Mouse (Mus musculus) heart, embryonic 15.5 days (tissue): ENCODE measurements at regions not wholly inside any gene's neighbourhood (a gene's known extent, or its start where the extent isn't known, plus 50 kb on each side); places are given as distances from the start of the nearest gene placed in this dataset.

Experiments
- ATAC-seq: fragments of 200-750 bp; cut with Nextera tagmentation; replicated peaks from 2 replicates; pipeline ENCODE4 v1.8.0; 2017; ENCODE audit warnings: low read depth, moderate TSS enrichment; ENCODE audit not compliant: insufficient number of reproducible peaks, insufficient read depth, low FRiP score
- H3K27ac ChIP-seq: fragments of 300-500 bp; sonication (generic); 2 replicates; pipeline ENCODE4 v1.5.1; 2015; ENCODE audit warnings: mild to moderate bottlenecking, inconsistent platforms
- H3K27me3 ChIP-seq: fragments of 300-500 bp; sonication (generic); 2 replicates; pipeline ENCODE4 v1.6.1; 2015; ENCODE audit warnings: inconsistent platforms
- H3K36me3 ChIP-seq: fragments of 300-500 bp; sonication (generic); 2 replicates; pipeline ENCODE4 v1.6.1; 2015; ENCODE audit warnings: mild to moderate bottlenecking, inconsistent platforms
- H3K4me1 ChIP-seq: fragments of 300-500 bp; sonication (generic); replicated peaks from 2 replicates; pipeline ENCODE4 v1.6.1; 2015; ENCODE audit warnings: inconsistent platforms
- H3K4me2 ChIP-seq: fragments of 300-500 bp; sonication (generic); 2 replicates; pipeline ENCODE4 v1.6.1; 2015; ENCODE audit warnings: inconsistent platforms, mild to moderate bottlenecking, moderate library complexity
- H3K4me3 ChIP-seq: fragments of 300-500 bp; sonication (generic); 2 replicates; pipeline ENCODE4 v1.5.1; 2015; ENCODE audit warnings: mild to moderate bottlenecking, inconsistent platforms
- H3K9ac ChIP-seq: fragments of 300-500 bp; sonication (generic); 2 replicates; pipeline ENCODE4 v1.6.1; 2015; ENCODE audit warnings: mild to moderate bottlenecking, inconsistent platforms
- H3K9me3 ChIP-seq: fragments of 300-500 bp; sonication (generic); replicated peaks from 2 replicates; pipeline ENCODE4 v1.6.1; 2016; ENCODE audit warnings: inconsistent platforms
- WGBS: fragments of 180-500 bp; shearing (Covaris S2); methylation state at CpG from one replicate; pipeline ENCODE4 v1.1.7; 2015; ENCODE audit warnings: mixed read lengths; 5-methylcytosine and 5-hydroxymethylcytosine counted together

GRCm38 (mm10) chr2:180854349-180855004 is 66.3 kb downstream of the Ythdf1 start:
- H3K9ac ChIP-seq = no peak overlapping the region
- no peak overlapping the region for H3K4me2 ChIP-seq
- H3K27ac ChIP-seq = no peak overlapping the region
- no peaks in the 10 kb centered on the region for H3K9me3 ChIP-seq
- no peak overlapping the region for H3K4me3 ChIP-seq
- no peaks in the 10 kb centered on the region for H3K4me1 ChIP-seq
- H3K36me3 ChIP-seq = no peaks in the 10 kb centered on the region
- 13% methylated on average over 8 of the region's 8 CpGs for WGBS
- peaks cover 60% of the 10 kb centered on the region for H3K27me3 ChIP-seq
- ATAC-seq = no peak

GRCm38 (mm10) chr2:180847497-180847896 is 70.8 kb upstream of the Bhlhe23 start:
- Histone ChIP-seq H3K4me1 (no peaks in the 10 kb centered on the region), H3K4me2 (no peak overlapping the region), H3K4me3 (no peak overlapping the region), H3K9me3 (no peaks in the 10 kb centered on the region), H3K9ac (no peak overlapping the region), H3K27ac (no peak overlapping the region), H3K27me3 (peaks cover 12% of the 10 kb centered on the region; the same call in 1 of the 2 replicates), H3K36me3 (no peaks in the 10 kb centered on the region)
- no peak for ATAC-seq
- 72% methylated on average over 8 of the region's 8 CpGs for WGBS

GRCm38 (mm10) chr2:180845011-180845410 is 68.3 kb upstream of the Bhlhe23 start:
- H3K27me3 ChIP-seq = 0 out of 2 replicates have a peak, but pooled peaks cover 10% of the 10 kb centered on the region
- 20% methylated on average over 5 of the region's 5 CpGs for WGBS
- no peak for ATAC-seq

GRCm38 (mm10) chr2:180843669-180844068 is 67.0 kb upstream of the Bhlhe23 start:
- WGBS = 69% methylated on average over 2 of the region's 2 CpGs
- Histone ChIP-seq H3K9me3 (no peaks in the 10 kb centered on the region), H3K27me3 (0 out of 2 replicates have a peak, but pooled peaks cover 13% of the 10 kb centered on the region), H3K27ac (no peak overlapping the region), H3K36me3 (no peaks in the 10 kb centered on the region), H3K4me2 (no peak overlapping the region), H3K4me3 (no peak overlapping the region), H3K9ac (no peak overlapping the region), H3K4me1 (no peaks in the 10 kb centered on the region)
- no peak for ATAC-seq

More at GRCm38 (mm10) chr2:180845011-180845410, 68.3 kb upstream of the Bhlhe23 start:
- Histone ChIP-seq H3K4me1 (no peaks in the 10 kb centered on the region), H3K9ac (no peak overlapping the region), H3K4me3 (no peak overlapping the region), H3K4me2 (no peak overlapping the region), H3K36me3 (no peaks in the 10 kb centered on the region), H3K9me3 (no peaks in the 10 kb centered on the region), H3K27ac (no peak overlapping the region)

GRCm38 (mm10) chr2:180839126-180839525 is 62.4 kb upstream of the Bhlhe23 start:
- Histone ChIP-seq H3K9me3 (no peaks in the 10 kb centered on the region), H3K27ac (no peak overlapping the region), H3K4me3 (no peak overlapping the region), H3K27me3 (0 out of 2 replicates have a peak, but pooled peaks cover 3% of the 10 kb centered on the region), H3K9ac (no peak overlapping the region), H3K4me1 (no peaks in the 10 kb centered on the region), H3K36me3 (no peaks in the 10 kb centered on the region), H3K4me2 (no peak overlapping the region)
- no peak for ATAC-seq
- 65% methylated on average over 4 of the region's 4 CpGs for WGBS

- 54% methylated on average over 3 of the region's 3 CpGs for WGBS
- Histone ChIP-seq H3K27me3 (0 out of 2 replicates have a peak, but pooled peaks cover 3% of the 10 kb centered on the region), H3K27ac (no peak overlapping the region), H3K4me2 (no peak overlapping the region), H3K4me3 (no peak overlapping the region), H3K36me3 (no peaks in the 10 kb centered on the region), H3K9ac (no peak overlapping the region), H3K4me1 (no peaks in the 10 kb centered on the region), H3K9me3 (no peaks in the 10 kb centered on the region)
- no peak for ATAC-seq
These were observed 61.3 kb upstream of the Bhlhe23 start for GRCm38 (mm10) chr2:180837996-180838395.

GRCm38 (mm10) chr2:180837318-180837920 is 60.7 kb upstream of the Bhlhe23 start:
- Histone ChIP-seq H3K4me3 (no peak overlapping the region), H3K36me3 (no peaks in the 10 kb centered on the region), H3K4me1 (no peaks in the 10 kb centered on the region), H3K4me2 (no peak overlapping the region), H3K9me3 (no peaks in the 10 kb centered on the region), H3K9ac (no peak overlapping the region), H3K27me3 (0 out of 2 replicates have a peak, but pooled peaks cover 3% of the 10 kb centered on the region), H3K27ac (no peak overlapping the region)
- ATAC-seq = no peak
- 60% methylated on average over 9 of the region's 9 CpGs for WGBS

- WGBS = 62% methylated on average over 6 of the region's 6 CpGs
- H3K4me1 ChIP-seq = no peaks in the 10 kb centered on the region
- no peak for ATAC-seq
- no peak overlapping the region for H3K27ac ChIP-seq
- H3K9me3 ChIP-seq = no peaks in the 10 kb centered on the region
- H3K36me3 ChIP-seq = no peaks in the 10 kb centered on the region
- H3K4me2 ChIP-seq = no peak overlapping the region
- no peak overlapping the region for H3K9ac ChIP-seq
- no peak overlapping the region for H3K4me3 ChIP-seq
- H3K27me3 ChIP-seq = 0 out of 2 replicates have a peak, but pooled peaks cover 3% of the 10 kb centered on the region
These were observed 59.4 kb upstream of the Bhlhe23 start for GRCm38 (mm10) chr2:180835936-180836602.

- WGBS = 87% methylated on average over 7 of the region's 7 CpGs
- H3K4me2 ChIP-seq = no peak overlapping the region
- no peak overlapping the region for H3K4me3 ChIP-seq
- no peaks in the 10 kb centered on the region for H3K4me1 ChIP-seq
- no peak for ATAC-seq
- H3K9me3 ChIP-seq = no peaks in the 10 kb centered on the region
- H3K27ac ChIP-seq = no peak overlapping the region
- no peaks in the 10 kb centered on the region for H3K36me3 ChIP-seq
- no peaks in the 10 kb centered on the region; the same call in 1 of the 2 replicates for H3K27me3 ChIP-seq
- no peak overlapping the region for H3K9ac ChIP-seq
These were observed 56.0 kb upstream of the Bhlhe23 start for GRCm38 (mm10) chr2:180832711-180833110.

GRCm38 (mm10) chr2:180830607-180831006 is 53.9 kb upstream of the Bhlhe23 start:
- Histone ChIP-seq H3K9ac (no peak overlapping the region), H3K4me3 (no peak overlapping the region), H3K36me3 (no peaks in the 10 kb centered on the region), H3K27ac (no peak overlapping the region), H3K27me3 (peaks cover 3% of the 10 kb centered on the region; the same call in 1 of the 2 replicates), H3K4me1 (no peaks in the 10 kb centered on the region), H3K4me2 (no peak overlapping the region), H3K9me3 (no peaks in the 10 kb centered on the region)
- no peak for ATAC-seq
- WGBS = 54% methylated on average over 2 of the region's 2 CpGs

- H3K27me3 ChIP-seq = peaks cover 10% of the 10 kb centered on the region; the same call in 1 of the 2 replicates
- no peaks in the 10 kb centered on the region for H3K4me1 ChIP-seq
- 69% methylated on average over 2 of the region's 2 CpGs for WGBS
- no peak overlapping the region for H3K4me3 ChIP-seq
- ATAC-seq = no peak
- no peaks in the 10 kb centered on the region for H3K36me3 ChIP-seq
- no peak overlapping the region for H3K4me2 ChIP-seq
- H3K9me3 ChIP-seq = no peaks in the 10 kb centered on the region
- H3K9ac ChIP-seq = no peak overlapping the region
- H3K27ac ChIP-seq = no peak overlapping the region
These were observed 51.4 kb upstream of the Bhlhe23 start for GRCm38 (mm10) chr2:180828086-180828485.
